Mouse (Mus musculus): Measurements from ENCODE around the gene Trir. TPM values are rescaled to one million over a fixed set of nuclear protein-coding genes. Genes with fewer than 3 reads are reported as not detected.
A peak's percentile ranks its signal among the peaks of the same experiment; 100 is the strongest.

The Trir gene
- polyA plus RNA-seq (2016; fragmentation: Nextera tagmentation; extraction: Ambion mirVana), result 85.6 and 133 TPM in 2 replicates

DNA sequence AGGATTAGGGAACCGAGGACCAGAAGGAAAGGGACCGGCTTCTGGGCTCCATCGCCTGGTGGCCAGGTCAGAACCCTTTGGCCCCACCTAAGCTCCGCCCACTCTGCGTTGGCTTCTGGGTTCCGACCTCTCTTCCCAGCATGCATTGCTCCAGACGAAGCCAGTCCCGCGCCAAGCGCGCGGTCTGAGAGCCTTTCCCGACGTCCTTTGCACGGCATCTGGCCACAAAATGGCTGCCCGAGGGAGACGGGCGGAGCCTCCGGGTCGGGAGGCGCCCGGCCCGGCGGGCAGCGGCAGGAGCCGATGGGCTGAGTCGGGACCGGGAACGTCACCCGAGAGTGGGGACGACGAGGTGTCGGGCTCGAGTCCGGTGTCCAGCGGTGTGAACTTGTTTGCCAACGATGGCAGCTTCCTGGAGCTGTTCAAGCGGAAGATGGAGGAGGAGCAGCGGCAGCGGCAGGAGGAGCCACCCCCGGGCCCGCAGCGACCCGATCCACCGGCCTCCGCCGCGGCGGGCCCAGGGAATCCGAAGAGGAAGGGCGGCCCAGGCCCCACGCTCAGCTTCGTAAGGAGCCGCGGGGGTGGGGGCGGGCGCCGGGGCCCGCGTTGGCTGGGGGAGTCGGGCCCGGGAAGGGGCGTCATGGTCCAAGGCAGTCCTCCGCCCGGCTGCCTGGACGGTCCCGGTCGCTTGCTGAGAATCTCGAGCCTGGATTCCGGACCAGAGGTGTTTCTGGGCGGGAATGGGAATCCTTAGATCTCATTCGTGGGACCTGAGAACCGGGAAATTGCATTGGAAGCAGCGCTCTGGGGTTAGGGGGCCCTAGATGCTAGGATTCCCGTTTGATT is at the start of gene Trir:
Gene Trir (plus strand): TSS at position 154 of the 846 bp plus-strand sequence.
- peaks cover 45% of the 10 kb centered on the region for H3K4me1 ChIP-seq
- no peaks in the 10 kb centered on the region for H3K9me3 ChIP-seq
- WGBS, result under 1% methylated on average over 73 of the region's 75 CpGs
- H3K27me3 ChIP-seq (ENCODE audit: insufficient read depth, poor library complexity, severe bottlenecking), result no peaks in the 10 kb centered on the region
- peak; percentile 99 for DNase-seq (ENCODE audit: low spot score)
- H3K36me3 ChIP-seq, result peaks cover 50% of the 10 kb centered on the region
- H3K4me3 ChIP-seq, result peak within 1 kb of the TSS; percentile 94
- H3K27ac ChIP-seq, result peak within 1 kb of the TSS; percentile 96

DNA sequence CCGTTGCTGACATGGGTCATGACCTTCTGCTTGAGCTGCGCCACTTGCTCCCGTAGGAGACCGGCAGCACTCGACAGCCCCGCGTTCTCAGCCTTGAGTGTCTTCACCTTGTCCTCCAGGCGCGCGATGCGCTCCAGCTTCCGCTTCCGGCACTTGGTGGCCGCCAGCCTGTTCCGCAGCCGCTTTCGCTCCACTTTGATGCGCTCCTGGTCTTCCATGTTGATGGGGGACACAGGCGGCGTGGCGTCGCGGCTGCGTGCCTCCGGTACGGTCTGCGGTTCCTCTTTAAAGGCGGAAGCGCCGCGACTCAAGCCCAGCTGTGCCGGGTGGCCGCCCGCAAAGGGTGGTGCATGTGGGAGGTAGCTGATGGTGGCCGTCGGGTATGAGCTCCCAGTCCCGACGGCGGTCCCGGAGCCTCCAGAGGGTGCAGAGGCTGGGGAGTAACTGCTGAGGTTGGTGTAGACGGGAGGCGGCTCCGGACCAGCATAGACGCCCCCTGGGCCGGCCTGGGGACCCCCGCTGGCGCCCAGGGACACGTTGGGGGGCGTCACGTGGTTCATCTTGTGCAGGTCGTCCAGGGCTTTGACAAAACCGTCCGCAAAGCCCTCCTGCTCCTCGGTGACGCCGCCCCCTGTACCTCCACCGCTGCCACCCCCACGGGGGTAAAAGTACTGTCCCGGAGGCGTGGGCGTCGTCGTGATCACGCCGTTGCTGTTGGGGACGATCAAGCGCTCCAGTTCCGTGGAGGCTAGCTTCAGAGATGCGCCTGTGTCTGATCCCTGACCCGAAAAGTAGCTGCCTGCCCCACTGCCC is 49.0 kb upstream of the Trir start:
- H3K36me3 ChIP-seq, result peaks cover 24% of the 10 kb centered on the region
- H3K27me3 ChIP-seq (ENCODE audit: insufficient read depth, poor library complexity, severe bottlenecking), result peaks cover 36% of the 10 kb centered on the region
- H3K9me3 ChIP-seq, result no peaks in the 10 kb centered on the region
- H3K4me3 ChIP-seq, result peak overlapping the region; percentile 75
- H3K27ac ChIP-seq, result peak overlapping the region; percentile 90
- WGBS, result under 1% methylated on average over 70 of the region's 70 CpGs
- DNase-seq (ENCODE audit: low spot score), result peak; percentile 89
- H3K4me1 ChIP-seq, result peaks cover 75% of the 10 kb centered on the region

DNA sequence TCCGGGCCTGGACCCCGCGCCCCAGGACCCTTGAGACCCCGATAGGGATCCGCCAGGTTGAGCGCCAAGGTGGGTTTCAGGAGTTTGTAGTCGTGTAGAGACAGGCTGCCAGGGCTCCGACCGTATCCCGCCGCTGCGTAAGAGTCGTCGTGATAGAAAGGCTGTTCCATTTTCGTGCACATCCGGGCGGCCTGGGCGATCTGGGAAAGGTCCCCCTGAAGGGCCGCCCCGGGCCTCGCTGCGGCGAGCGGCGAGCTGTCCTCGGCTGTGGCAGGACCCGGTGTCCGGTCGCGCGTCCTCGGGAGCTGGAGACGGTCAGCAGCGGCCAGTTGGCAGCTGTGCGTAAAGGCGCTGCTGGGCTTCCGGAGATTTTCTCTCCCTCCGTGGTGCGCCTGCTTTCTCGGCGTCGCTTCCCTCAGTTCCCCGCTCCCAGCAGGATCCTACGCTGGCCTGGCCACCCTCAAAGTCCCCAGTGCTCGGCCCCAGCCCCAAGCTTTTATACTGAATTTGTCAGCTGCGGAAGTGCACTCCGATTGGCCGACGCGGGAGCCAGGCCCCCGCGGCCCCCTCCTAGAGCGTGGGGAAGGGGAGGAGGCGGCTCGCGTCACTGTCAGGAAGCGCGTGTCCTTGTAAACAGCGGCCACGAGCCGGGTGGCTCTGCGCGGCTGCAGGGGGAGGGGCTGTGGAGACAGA is 48.2 kb upstream of the Trir start, which contains the start of gene Junb:
Gene Junb (minus strand): TSS at position 471 of the 693 bp plus-strand sequence.
- Histone ChIP-seq H3K27ac (peak within 1 kb of the TSS; percentile 90), H3K9me3 (no peaks in the 10 kb centered on the region), H3K36me3 (peaks cover 16% of the 10 kb centered on the region), H3K27me3 (ENCODE audit: insufficient read depth, poor library complexity, severe bottlenecking) (peaks cover 36% of the 10 kb centered on the region), H3K4me1 (peaks cover 77% of the 10 kb centered on the region), H3K4me3 (peak within 1 kb of the TSS; percentile 75)
- peak; percentile 96 for DNase-seq (ENCODE audit: low spot score)
- under 1% methylated on average over 63 of the region's 63 CpGs for WGBS

DNA sequence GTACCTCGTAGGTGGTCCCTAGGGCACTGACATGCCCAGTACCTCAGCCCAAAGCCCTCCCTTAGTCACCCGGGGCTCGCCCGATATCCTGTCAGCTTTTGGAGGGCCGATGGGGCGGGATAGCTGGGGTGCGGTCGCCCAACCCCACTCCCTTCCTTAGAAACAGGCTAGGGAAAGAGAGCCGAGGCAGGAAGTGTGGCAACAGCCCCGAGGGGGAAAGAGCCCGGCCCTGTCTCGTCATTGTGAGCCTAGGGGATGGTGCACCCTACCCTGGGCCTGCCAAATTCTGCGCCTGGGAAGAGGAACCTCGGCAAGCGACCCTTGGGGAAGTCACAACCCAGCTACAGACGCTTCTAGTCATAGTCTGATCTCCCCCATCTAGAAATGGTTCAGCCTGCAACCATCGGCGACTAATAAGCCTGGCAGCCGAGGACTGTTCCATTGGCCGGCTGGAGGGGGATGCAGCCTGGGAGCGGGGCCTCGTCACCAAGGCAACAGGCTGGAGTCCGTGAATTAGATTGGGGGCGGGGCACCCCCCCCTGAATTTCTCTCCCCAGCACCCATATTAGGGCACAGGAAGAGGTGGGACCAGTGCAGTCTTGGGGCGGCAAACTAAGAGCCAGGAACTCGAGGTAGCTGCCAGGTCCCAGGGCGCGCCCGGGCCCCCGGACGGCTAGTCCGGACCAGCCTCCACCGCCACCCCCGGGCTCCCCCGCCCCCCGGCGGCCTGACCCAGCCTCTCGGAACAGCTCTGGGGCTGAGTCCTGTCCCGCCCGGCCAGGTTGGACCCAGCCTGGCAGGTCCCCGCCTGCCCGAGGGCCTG is 46.8 kb upstream of the Trir start:
- WGBS, result 3% methylated on average over 42 of the region's 42 CpGs
- peak; percentile 96 for DNase-seq (ENCODE audit: low spot score)
- H3K27ac ChIP-seq, result peak overlapping the region; percentile 83
- H3K4me3 ChIP-seq, result peak overlapping the region; percentile 75
- 0 out of 2 replicates have a peak, but pooled peaks cover 4% of the 10 kb centered on the region for H3K36me3 ChIP-seq
- H3K27me3 ChIP-seq (ENCODE audit: insufficient read depth, poor library complexity, severe bottlenecking), result peaks cover 40% of the 10 kb centered on the region
- no peaks in the 10 kb centered on the region for H3K9me3 ChIP-seq
- peaks cover 89% of the 10 kb centered on the region for H3K4me1 ChIP-seq

DNA sequence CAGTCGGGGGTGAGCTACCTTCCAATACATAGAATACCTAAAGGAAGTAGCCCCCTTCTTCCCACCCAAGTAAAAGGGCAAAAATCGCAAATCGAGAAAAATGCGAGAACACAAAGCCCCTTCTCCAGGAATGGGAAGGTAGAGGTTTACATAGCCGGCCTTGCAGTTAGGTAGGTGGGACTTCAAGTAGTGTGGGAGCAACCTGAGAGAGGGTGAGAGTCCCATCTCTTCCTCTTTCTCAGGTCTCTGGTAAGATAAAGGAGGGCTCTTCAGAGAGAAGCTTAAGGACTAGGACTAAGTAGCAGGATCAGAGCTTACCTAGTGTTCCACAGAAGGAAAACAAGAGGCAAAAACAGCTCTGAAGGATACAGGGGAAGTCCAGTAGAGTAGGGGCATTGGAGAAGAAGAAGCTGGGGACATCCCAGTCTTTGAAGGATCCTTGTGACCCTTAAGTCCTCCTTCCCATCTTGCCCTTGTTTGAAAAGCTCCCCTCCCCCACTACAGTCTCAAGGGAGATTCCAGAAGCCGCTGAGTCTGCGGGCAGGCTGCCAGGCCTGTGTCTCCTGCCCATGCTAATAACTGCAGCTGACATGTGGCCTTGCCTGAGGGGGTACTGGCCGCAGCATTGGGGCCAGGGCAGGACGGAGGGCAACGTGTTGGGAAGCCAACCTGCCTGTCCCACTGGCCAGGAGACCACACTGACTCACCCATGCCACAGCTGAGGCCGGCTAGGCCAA is 45.8 kb upstream of the Trir start:
- no peaks in the 10 kb centered on the region for H3K36me3 ChIP-seq
- no peak for DNase-seq (ENCODE audit: low spot score)
- H3K4me3 ChIP-seq, result peak overlapping the region; percentile 75
- no peaks in the 10 kb centered on the region for H3K9me3 ChIP-seq
- WGBS, result 33% methylated on average over 11 of the region's 11 CpGs
- H3K27me3 ChIP-seq (ENCODE audit: insufficient read depth, poor library complexity, severe bottlenecking), result peaks cover 41% of the 10 kb centered on the region
- peaks cover 90% of the 10 kb centered on the region for H3K4me1 ChIP-seq
- H3K27ac ChIP-seq, result peak overlapping the region; percentile 83

DNA sequence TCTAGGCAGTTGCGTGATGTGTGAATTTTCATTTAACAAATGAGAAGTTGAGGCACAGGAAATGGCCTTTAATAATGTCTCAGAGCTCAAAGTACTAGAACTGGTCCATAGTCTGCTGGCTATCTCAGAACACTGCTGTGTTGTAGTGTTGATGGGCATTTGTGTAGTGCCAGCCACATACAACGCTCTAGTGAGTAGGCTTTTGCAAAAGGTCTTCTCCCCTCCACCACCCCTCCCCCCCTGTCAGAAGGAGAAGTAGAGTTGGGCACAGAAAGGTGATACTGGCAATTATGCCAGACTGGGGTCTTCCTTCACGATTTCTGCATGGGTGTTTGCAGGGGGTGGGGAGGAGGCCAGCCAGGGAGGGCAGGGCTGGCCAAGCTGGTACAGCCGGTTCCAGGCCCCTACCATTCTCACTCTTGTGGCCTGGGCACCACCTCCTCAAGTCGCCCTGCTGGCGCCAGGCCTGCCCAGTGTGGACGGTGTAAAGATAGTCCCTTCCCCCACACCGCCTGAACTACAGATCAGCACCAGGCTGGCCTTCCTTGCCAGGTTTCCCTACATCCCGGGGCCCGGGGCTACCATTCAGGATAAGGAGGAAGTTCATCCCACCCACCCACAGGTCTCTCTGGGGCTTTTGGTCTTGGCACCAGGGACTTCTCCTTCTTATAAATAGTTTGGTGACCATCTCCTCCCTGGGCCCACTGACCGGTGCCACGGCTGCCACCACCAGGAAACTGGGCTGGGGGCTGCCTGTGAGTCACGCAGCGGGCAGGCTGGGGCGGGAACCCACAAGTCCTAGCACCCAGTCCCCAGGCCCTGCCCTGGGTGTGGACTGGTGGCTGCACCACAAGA is 44.8 kb upstream of the Trir start:
- H3K36me3 ChIP-seq, result no peaks in the 10 kb centered on the region
- no peak overlapping the region for H3K4me3 ChIP-seq
- peak overlapping the region; percentile 39; the same call in 1 of the 2 replicates for H3K27ac ChIP-seq
- peaks cover 44% of the 10 kb centered on the region for H3K27me3 ChIP-seq (ENCODE audit: insufficient read depth, poor library complexity, severe bottlenecking)
- peaks cover 89% of the 10 kb centered on the region for H3K4me1 ChIP-seq
- 77% methylated on average over 15 of the region's 15 CpGs for WGBS
- H3K9me3 ChIP-seq, result no peaks in the 10 kb centered on the region
- DNase-seq (ENCODE audit: low spot score), result no peak

DNA sequence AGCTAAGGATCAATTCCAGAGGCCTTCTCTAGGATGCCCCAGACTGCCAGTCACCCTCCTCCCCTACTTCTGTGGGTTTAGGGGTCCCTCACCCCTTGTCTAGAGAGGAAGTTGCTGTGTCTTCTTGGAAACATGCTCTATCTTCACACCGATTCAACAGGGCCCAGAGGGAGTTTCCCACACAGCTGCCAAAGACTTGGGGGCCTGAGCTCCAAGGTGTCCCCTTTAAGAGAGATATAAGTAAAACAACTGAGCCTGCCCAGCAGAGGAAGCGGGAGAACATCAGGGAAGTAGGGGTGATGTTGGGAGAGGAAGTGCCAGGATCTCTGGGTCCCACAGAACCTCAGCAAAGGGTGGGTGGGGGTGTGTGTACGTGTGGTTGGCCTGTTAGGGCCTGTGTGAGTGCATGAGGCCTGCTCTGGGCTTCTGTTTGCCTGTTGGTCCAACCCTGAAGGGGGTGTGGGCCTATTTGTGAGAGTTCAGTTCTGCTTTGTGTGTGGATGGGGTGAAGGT is 44.1 kb upstream of the Trir start:
- H3K9me3 ChIP-seq, result no peaks in the 10 kb centered on the region
- no peaks in the 10 kb centered on the region for H3K36me3 ChIP-seq
- peaks cover 40% of the 10 kb centered on the region for H3K27me3 ChIP-seq (ENCODE audit: insufficient read depth, poor library complexity, severe bottlenecking)
- WGBS, result 52% methylated on average over 3 of the region's 3 CpGs
- DNase-seq (ENCODE audit: low spot score), result peak; percentile 70
- H3K4me3 ChIP-seq, result no peak overlapping the region
- H3K27ac ChIP-seq, result peak overlapping the region; percentile 31; the same call in 1 of the 2 replicates
- peaks cover 82% of the 10 kb centered on the region for H3K4me1 ChIP-seq

DNA sequence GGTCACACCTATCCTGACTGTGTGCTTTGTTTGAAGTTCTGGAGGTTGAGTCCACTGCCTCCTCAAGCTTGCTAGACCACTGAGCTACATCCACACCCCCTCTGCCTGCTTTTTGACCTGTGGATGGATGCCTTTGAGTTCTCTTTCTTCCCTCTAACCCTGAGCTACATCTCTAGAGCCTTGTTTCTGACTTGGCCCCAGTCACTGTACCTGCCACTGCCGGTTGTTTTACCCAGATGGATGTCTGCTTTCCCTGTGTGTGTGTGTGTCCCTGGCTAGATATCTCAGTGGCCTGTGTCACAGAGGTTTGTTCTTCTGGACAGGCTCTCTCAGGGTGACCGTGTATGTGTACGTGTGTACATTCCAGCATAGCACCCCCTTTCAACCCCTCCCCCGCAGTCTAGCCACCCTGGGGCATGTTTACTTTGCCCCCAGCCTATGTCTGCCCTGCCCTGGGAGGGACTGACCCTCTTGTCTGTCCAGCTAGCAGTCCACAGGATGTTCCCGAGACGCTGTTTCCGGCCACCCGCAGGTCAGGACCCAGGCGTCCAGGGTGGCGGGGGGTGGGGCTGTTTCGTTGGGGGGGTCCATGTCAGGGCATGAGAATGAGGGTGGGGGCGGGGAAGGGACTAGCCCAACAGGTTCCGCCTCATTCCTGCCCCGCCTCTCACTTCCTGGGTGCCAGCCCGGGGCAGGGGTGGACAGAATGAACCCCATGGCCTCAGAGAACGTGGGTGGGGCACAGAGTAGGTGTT is 42.2 kb upstream of the Trir start:
- DNase-seq (ENCODE audit: low spot score), result peak; percentile 76
- Histone ChIP-seq H3K27me3 (ENCODE audit: insufficient read depth, poor library complexity, severe bottlenecking) (peaks cover 48% of the 10 kb centered on the region), H3K4me3 (peak overlapping the region; percentile 71), H3K36me3 (no peaks in the 10 kb centered on the region), H3K4me1 (peaks cover 69% of the 10 kb centered on the region), H3K9me3 (no peaks in the 10 kb centered on the region), H3K27ac (peak overlapping the region; percentile 91)
- 9% methylated on average over 16 of the region's 16 CpGs for WGBS

DNA sequence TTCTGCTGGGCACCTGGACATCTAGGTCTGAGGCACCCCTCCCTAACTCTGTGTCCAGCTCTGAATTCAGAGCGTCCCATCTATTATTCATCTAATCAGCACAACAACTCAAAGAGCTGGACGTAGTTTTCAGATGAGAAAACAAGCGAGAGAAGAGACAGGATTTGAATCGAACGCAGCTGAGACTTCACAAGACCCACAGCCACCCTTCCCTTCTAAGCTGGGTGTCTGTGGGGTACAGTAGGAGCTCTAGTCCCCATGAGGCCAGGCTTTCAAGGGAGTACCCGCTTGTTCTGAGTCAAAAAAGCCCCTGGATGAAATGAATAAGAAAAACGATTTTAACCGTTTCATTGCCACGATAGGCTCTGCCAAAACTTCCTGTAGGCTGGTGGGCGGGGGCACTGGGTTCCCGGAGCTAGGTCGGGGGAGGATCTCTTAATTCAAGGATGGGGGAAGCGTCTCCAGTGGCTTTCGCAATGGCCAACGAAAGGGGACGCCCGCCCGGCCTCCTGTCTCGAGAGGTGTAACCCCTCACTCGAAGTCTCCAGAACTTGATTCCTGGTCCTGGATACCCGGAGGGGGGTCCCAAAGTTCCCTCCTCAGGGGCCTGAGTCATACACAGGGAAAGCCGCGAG is 41.5 kb upstream of the Trir start:
- Histone ChIP-seq H3K27me3 (ENCODE audit: insufficient read depth, poor library complexity, severe bottlenecking) (peaks cover 44% of the 10 kb centered on the region), H3K4me3 (peak overlapping the region; percentile 71), H3K27ac (peak overlapping the region; percentile 91), H3K4me1 (peaks cover 63% of the 10 kb centered on the region), H3K9me3 (no peaks in the 10 kb centered on the region), H3K36me3 (no peaks in the 10 kb centered on the region)
- no peak for DNase-seq (ENCODE audit: low spot score)
- WGBS, result 1% methylated on average over 23 of the region's 23 CpGs
